Mouse (Mus musculus) kidney, postnatal 0 days (tissue): ENCODE data around the gene Fbxo42. TPM values are rescaled to one million over a fixed set of nuclear protein-coding genes. Genes with fewer than 3 reads are reported as not detected.

ENCODE experiments used
- ATAC-seq: fragments of 200-750 bp; cut with Nextera tagmentation; replicated peaks from 2 replicates; pipeline ENCODE4 v1.8.0; 2017; ENCODE audit warnings: low read depth, moderate number of reproducible peaks, moderate TSS enrichment, moderate library complexity; ENCODE audit not compliant: low FRiP score
- DNase-seq: peaks from one replicate; pipeline ENCODE4 v3.0.0-alpha.2; 2016; ENCODE audit warnings: low spot score
- H3K27ac ChIP-seq: fragments of 300-500 bp; sonication (generic); 2 replicates; pipeline ENCODE4 v1.5.1; 2014; ENCODE audit warnings: mild to moderate bottlenecking
- H3K27me3 ChIP-seq: fragments of 300-500 bp; sonication (generic); 2 replicates; pipeline ENCODE4 v1.6.1; 2014; ENCODE audit warnings: low read length, mixed read lengths; ENCODE audit not compliant: insufficient read depth
- H3K36me3 ChIP-seq: fragments of 300-500 bp; sonication (generic); 2 replicates; pipeline ENCODE4 v1.6.1; 2014; ENCODE audit warnings: low read length, mixed read lengths; ENCODE audit not compliant: insufficient read depth
- H3K4me1 ChIP-seq: fragments of 300-500 bp; sonication (generic); replicated peaks from 2 replicates; pipeline ENCODE4 v1.6.1; 2014; ENCODE audit warnings: antibody characterized with exemption, low read length, mixed read lengths; ENCODE audit not compliant: insufficient read depth
- H3K4me2 ChIP-seq: fragments of 300-500 bp; sonication (generic); 2 replicates; pipeline ENCODE4 v1.6.1; 2014; ENCODE audit warnings: mild to moderate bottlenecking, low read length, moderate library complexity, mixed read lengths
- H3K4me3 ChIP-seq: fragments of 300-500 bp; sonication (generic); replicated peaks from 2 replicates; pipeline ENCODE4 v1.5.1; 2014; ENCODE audit warnings: low read depth, low read length
- H3K9ac ChIP-seq: fragments of 300-500 bp; sonication (generic); 2 replicates; pipeline ENCODE4 v1.6.1; 2014; ENCODE audit warnings: low read depth, low read length
- H3K9me3 ChIP-seq: fragments of 300-500 bp; sonication (generic); replicated peaks from 2 replicates; pipeline ENCODE4 v1.6.1; 2016; ENCODE audit warnings: low read length, inconsistent platforms, mixed read lengths
- CTCF ChIP-seq: IDR thresholded peaks from 2 replicates; pipeline ENCODE4 v1.5.1; 2016; ENCODE audit warnings: antibody characterized with exemption, low read depth, mild to moderate bottlenecking, moderate library complexity
- WGBS: fragments of 180-500 bp; shearing (Covaris S2); extraction: QIAGEN DNeasy Blood & Tissue Kit; methylation state at CpG from one replicate; pipeline ENCODE4 v1.1.7; 2014; 5-methylcytosine and 5-hydroxymethylcytosine counted together
- polyA plus RNA-seq: library from polyadenylated mRNA; unstranded; fragments of >200 nt; fragmentation: Nextera tagmentation; extraction: Ambion mirVana; gene quantifications from 2 replicates; pipeline ENCODE4 v1.2.1, GENCODE M21; 2015

Fbxo42 gene
- polyA plus RNA-seq, 1 experiment from 2014 or later: 14.6 TPM

GRCm38 (mm10) chr4:141213342-141213741, 65.6 kb downstream of the Fbxo42 start:
- Histone ChIP-seq H3K4me2 (peak overlapping the region; percentile 70), H3K27ac (no peak overlapping the region), H3K9ac (no peak overlapping the region), H3K36me3 (no peaks in the 10 kb centered on the region), H3K4me1 (no peaks in the 10 kb centered on the region), H3K27me3 (no peaks in the 10 kb centered on the region), H3K9me3 (no peaks in the 10 kb centered on the region), H3K4me3 (peak overlapping the region; percentile 44)
- ATAC-seq (no peak), DNase-seq (no peak)
- no peak for TF ChIP-seq CTCF
- WGBS: 36% methylated on average over 2 of the region's 2 CpGs

GRCm38 (mm10) chr4:141213770-141214336, 66.1 kb downstream of the Fbxo42 start, which contains the start of gene Rsg1:
Gene Rsg1, plus strand, starts transcription at chr4:141213956.
- DNase-seq: peak; percentile 96
- H3K4me1 ChIP-seq: no peaks in the 10 kb centered on the region
- no peaks in the 10 kb centered on the region for H3K27me3 ChIP-seq
- peak; percentile 44; the same call in 1 of the 2 replicates for ATAC-seq
- no peak within 1 kb of the TSS for H3K27ac ChIP-seq
- H3K36me3 ChIP-seq: no peaks in the 10 kb centered on the region
- no peak for TF ChIP-seq CTCF
- H3K9me3 ChIP-seq: no peaks in the 10 kb centered on the region
- H3K9ac ChIP-seq: peak within 1 kb of the TSS; percentile 36; the same call in 1 of the 2 replicates
- peak within 1 kb of the TSS; percentile 70 for H3K4me2 ChIP-seq
- WGBS: 2% methylated on average over 24 of the region's 24 CpGs
- peak within 1 kb of the TSS; percentile 44 for H3K4me3 ChIP-seq

GRCm38 (mm10) chr4:141214337-141214851, 66.7 kb downstream of the Fbxo42 start:
- H3K4me3 ChIP-seq: peak overlapping the region; percentile 44
- ATAC-seq: peak; percentile 60

GRCm38 (mm10) chr4:141219583-141220213, 72.0 kb downstream of the Fbxo42 start:
- Histone ChIP-seq H3K4me1 (no peaks in the 10 kb centered on the region), H3K4me2 (no peak overlapping the region), H3K27ac (no peak overlapping the region), H3K4me3 (no peak overlapping the region), H3K27me3 (no peaks in the 10 kb centered on the region), H3K9ac (no peak overlapping the region), H3K36me3 (no peaks in the 10 kb centered on the region), H3K9me3 (no peaks in the 10 kb centered on the region)
- 91% methylated on average over 20 of the region's 20 CpGs for WGBS
- no peak for ATAC-seq
- TF ChIP-seq CTCF: no peak
- no peak for DNase-seq

More at GRCm38 (mm10) chr4:141214337-141214851, 66.7 kb downstream of the Fbxo42 start:
- H3K27ac ChIP-seq: no peak overlapping the region
- H3K4me2 ChIP-seq: peak overlapping the region; percentile 70
- H3K9me3 ChIP-seq: no peaks in the 10 kb centered on the region
- TF ChIP-seq CTCF: peak; percentile 62
- no peaks in the 10 kb centered on the region for H3K27me3 ChIP-seq
- no peaks in the 10 kb centered on the region for H3K4me1 ChIP-seq
- DNase-seq: peak; percentile 40
- peak overlapping the region; percentile 36; the same call in 1 of the 2 replicates for H3K9ac ChIP-seq
- 3% methylated on average over 16 of the region's 16 CpGs for WGBS
- H3K36me3 ChIP-seq: no peaks in the 10 kb centered on the region

- H3K27ac ChIP-seq: no peak overlapping the region
- no peaks in the 10 kb centered on the region for H3K27me3 ChIP-seq
- H3K9me3 ChIP-seq: no peaks in the 10 kb centered on the region
- no peaks in the 10 kb centered on the region for H3K4me1 ChIP-seq
- H3K4me3 ChIP-seq: no peak overlapping the region
- TF ChIP-seq CTCF: peak; percentile 40
- H3K4me2 ChIP-seq: no peak overlapping the region
- 82% methylated on average over 2 of the region's 2 CpGs for WGBS
- ATAC-seq: no peak
- no peak overlapping the region for H3K9ac ChIP-seq
- H3K36me3 ChIP-seq: no peaks in the 10 kb centered on the region
- DNase-seq: no peak
Observed at GRCm38 (mm10) chr4:141221848-141222247, 74.1 kb downstream of the Fbxo42 start.

GRCm38 (mm10) chr4:141222752-141223151, 75.0 kb downstream of the Fbxo42 start:
- Histone ChIP-seq H3K4me1 (no peaks in the 10 kb centered on the region), H3K4me2 (no peak overlapping the region), H3K9me3 (no peaks in the 10 kb centered on the region), H3K4me3 (no peak overlapping the region), H3K36me3 (no peaks in the 10 kb centered on the region), H3K9ac (no peak overlapping the region), H3K27me3 (no peaks in the 10 kb centered on the region), H3K27ac (no peak overlapping the region)
- WGBS: 93% methylated on average over 5 of the region's 5 CpGs
- no peak for ATAC-seq
- no peak for DNase-seq
- TF ChIP-seq CTCF: no peak
